Mouse (Mus musculus): Measurements from ENCODE around the gene Rab15.

Gene Rab15

DNA sequence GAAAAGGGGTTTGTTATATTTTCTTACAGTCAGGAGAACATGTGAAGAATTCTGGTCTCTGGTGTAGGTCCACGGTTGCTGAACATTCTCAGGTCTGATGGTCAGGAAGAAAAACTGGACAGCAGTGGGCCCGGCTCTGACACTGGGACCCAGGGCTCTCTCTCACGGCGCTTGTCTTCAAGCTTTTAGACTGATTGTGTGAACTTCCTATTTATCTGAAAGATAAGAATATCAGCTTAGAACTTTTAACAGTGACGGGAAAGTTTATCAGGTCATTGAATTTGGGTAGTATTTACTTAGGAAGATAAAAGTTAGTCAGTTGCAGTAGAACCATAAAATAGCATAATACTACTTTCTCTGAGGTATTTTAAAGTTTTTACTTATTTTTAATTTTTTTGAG is 45.8 kb downstream of the Rab15 start:
- DNase-seq = no peak

DNA sequence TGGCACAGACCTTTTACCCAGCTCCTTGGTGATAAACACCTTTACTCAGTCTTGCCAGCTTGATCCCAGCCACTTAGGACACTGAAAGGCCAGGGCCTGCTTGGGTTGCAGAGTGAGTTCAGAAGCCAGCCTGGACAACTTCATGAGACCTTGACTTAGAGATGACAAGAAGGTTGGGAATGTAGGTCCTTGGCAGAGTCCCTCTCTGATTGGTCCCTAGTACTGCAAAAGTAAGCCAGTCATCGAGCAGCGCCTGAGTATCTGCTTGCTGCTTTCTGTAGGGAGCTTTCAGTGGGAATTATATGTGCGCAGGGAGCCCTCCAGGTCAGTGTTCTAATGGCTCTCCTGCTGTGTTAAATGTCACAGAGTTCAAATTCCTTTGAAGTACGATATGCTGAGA is 47.6 kb downstream of the Rab15 start:
- no peak for DNase-seq

DNA sequence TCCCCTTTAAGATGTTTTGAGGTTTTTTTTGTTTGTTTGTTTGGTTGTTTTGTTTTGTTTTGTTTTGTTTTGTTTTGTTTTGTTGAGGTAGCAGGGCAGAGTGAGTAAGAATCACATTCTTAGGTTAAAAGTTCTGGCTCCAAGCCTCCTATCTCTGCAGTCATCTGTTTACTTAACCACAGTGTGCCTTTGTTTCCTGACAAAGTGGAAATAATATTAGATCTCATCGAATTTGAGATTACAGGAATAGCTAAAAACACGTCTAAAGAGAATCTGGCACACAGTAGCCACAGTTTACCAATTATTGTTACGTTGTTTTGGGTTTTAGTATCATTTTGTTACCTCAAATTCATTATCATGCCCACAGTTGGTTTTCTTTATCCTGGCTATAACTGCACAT is 48.1 kb downstream of the Rab15 start:
- no peak for DNase-seq

DNA sequence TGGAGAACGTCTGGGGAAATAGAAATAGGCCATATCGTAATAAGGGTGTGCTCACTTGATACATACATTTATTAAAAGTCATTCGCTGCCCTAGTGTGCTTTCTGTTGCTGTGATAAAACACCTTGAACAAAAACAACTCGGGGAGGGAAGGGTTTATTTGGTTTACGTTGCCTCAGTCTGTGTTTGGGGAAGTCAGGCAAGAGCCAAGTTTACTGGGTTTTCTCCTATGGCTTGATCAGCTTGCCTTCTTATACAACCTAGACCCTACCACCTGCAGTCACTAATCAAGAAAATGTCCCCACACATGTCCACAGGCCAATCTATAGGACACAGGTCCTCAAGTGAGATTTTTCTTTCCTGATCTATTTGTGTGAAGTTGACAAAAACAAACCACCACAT is 51.2 kb downstream of the Rab15 start:
- no peak for DNase-seq

DNA sequence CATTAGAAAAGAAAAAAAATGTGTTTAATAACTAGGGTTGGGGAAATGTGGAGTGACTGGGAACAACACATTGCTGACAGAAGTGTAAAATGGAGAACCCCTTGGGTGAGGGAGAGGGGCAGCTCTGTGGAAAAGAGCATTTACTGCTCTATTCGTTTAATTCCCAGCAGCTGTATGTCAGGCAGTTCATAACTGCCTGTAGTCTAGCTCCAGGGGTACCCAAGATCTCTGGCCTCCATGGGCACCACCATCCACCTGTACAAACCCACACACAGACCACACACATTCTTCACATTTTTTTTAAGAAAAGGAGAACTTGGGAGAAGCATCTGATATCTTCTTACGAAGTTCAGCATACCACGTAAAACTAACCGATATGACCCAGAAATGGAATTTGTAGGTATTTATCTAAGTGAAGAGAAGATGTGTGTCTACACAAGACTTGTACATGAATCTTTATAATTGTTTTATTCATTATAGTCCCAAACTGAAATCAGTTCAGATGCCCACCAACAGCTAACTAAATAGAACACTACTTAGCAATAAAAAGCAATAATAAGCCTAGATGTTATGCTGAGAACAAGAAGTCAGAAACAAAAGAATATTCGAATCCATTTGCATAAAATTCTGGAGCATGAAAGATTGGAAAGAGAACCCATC is 51.7 kb downstream of the Rab15 start:
- DNase-seq = no peak

DNA sequence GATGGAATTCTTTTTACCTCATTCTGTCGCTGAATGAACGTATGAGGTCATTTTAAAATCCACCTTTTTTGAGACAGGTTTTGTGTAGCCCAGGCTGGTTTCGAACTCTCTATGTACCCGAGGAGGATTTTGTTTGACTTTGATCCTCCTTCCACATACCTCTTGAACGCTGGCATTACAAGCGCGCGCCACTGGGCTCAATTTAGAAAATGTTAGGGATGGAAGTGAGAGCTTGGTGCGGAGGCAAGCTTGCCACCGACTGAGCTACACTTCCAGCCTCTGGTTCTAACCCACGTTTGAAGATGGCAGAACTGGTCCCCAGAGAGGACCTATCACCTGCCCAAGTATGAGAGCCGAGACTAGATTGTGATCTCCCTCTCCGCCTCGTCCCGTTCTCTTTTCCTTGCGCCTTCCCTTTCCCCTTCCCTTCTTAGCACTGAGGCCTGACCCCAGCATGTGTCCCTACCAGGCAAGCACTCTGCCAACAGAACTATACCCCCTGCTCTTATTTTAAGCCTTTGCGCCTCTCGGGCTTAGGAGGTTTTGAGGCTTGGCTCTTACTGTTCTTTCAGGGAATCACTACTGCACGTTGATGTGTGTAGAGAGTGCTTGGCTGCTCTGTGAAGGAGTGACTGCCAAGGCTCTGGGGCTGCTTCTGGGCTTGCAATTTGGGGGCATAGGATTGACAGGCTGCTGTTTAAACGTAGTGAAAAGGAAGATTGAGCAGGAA is 56.6 kb downstream of the Rab15 start:
- no peak for DNase-seq

DNA sequence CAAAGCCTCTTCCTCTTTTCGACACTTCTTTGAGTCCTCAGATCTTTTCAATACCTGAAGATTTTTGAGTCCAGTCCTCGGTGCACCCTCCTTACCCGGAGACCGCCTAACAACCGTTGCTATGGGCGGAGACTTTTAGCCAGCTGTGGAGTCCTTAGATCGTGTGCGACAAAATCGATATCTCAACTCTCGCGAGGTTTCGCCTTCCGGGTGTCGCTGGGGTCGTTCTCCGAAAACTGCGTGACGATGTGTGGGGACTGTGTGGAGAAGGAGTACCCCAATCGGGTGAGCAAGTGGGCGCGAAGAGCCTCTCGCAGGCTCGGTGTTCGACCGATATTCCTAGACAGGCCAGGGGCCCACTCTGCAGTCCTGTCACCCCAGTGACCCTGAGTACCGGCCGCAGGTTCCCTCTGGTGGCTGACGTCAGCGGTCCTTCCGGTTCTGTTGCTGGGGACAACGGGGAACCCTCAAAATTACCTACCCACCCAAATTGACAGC is 57.3 kb downstream of the Rab15 start, which contains the start of the genes Churc1 and Fntb:
Churc1 (plus strand) TSS at position 185 of the 498 bp plus-strand sequence.
Fntb (plus strand) TSS at position 236 of the 498 bp plus-strand sequence.
- DNase-seq = peak; percentile 96 to 98

DNA sequence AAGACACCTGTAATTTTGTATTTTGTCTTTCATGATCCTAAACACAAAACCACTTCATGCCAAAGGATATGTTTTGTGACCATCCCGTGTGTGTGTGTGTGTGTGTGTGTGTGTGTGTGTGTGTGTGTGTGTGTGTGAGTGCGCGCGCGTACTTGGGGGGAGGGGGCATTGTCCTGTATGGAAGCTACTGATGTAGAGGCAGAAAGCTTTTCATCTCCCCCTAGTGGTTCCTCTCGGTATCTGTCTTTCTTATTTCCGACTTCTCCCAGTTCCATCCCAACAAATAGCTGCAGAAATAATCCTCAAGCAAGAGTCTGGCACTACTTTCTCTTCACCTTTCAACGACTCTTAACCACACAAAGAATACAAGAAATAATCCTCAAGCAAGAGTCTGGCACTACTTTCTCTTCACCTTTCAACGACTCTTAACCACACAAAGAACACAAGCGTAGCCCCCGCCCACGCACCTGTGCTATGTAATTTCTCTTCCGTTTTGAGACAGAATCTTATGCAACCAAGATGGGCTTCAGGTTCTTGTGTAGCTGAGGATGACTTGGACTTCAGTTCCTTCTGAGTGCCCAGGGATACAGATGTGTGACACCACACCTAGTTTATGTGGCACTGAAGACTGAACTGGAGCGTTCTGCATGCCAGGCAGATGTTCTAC is 69.9 kb downstream of the Rab15 start:
- DNase-seq = peak; percentile 30 to 66

DNA sequence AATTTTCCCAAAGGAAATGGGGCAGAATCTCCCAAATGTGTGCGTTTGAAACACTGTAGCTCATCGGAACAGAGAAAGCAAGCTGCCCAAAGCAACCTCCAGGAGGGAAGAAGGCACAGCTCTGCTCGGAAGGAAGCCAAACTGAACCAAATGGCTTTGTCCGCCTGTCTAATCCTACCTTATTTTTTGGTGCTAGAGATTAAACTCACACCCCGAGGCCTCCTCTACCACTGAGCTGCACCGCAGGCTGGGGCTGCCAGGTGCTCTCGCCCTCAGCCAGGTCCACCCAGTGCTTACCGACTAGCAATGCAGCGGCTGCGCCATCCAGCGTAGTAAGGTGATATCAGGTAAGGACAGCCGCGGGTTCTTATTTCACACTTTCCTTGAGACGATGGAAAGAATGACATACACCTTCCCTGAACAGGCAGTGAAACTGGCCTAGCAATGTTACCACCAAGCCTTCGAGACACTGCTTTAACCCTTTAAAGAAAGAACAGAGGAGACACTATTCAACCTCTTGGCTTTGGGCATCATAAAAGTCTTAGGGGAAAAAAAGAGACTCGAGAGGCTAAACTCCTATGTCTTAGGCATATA is 71.7 kb downstream of the Rab15 start:
- no peak for DNase-seq

All from kidney, postnatal 36 days (tissue).